Mouse (Mus musculus): ENCODE data around the gene Cmklr1. TPM values are rescaled to one million over a fixed set of nuclear protein-coding genes. Genes with fewer than 3 reads are reported as not detected.

Cmklr1 gene
- 1.7 and 1.8 TPM in 2 replicates for polyA plus RNA-seq (2014; fragmentation: Nextera tagmentation; extraction: Ambion mirVana)

- Histone ChIP-seq H3K9ac (ENCODE audit: low read depth, low read length) (peak within 1 kb of the TSS; percentile 53; the same call in 1 of the 2 replicates), H3K4me1 (ENCODE audit: control insufficient read depth, insufficient read depth, low read length) (peaks cover 17% of the 10 kb centered on the region), H3K27me3 (ENCODE audit: control insufficient read depth, insufficient read depth, low read length) (peaks cover 29% of the 10 kb centered on the region), H3K9me3 (replicated peaks; ENCODE audit: control insufficient read depth, low read length) (no peaks in the 10 kb centered on the region), H3K36me3 (ENCODE audit: control insufficient read depth, insufficient read depth, low read length) (no peaks in the 10 kb centered on the region), H3K27ac (ENCODE audit: low read depth, low read length) (no peak within 1 kb of the TSS; the same call in 1 of the 2 replicates), H3K4me3 (ENCODE audit: low read depth, low read length) (peak within 1 kb of the TSS; percentile 36), H3K4me2 (peak within 1 kb of the TSS; percentile 67)
- ATAC-seq (replicated peaks; ENCODE audit: insufficient number of reproducible peaks, low FRiP score, low TSS enrichment): no peak
- WGBS (ENCODE audit: insufficient replicate concordance): 8% methylated on average over 28 of the region's 30 CpGs
Observed at GRCm38 (mm10) chr5:113650035-113650865, at the start of gene Cmklr1. Cmklr1 (minus strand) TSS chr5:113650426.

DNA sequence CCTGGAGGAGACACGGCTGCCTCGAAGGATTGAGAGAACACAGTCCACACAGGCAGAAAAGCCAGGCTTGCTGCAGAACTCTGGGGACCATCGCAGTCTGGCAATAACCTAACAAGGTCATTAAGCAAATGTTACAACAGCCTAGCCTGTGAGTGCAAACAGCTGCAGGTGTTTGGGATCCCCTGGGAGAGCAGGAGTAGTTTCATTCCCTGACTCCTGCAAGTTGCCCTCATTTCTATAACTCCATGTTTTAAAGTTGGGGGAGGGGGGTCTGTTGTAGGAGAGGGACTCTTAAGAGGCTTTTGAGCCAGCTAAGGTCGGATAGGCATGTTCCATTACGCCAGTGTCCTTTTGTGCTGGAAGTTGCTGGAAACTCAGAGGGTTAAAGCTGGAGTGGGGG, 44.2 kb upstream of the Cmklr1 start:
- no peaks in the 10 kb centered on the region for H3K9me3 ChIP-seq (replicated peaks; ENCODE audit: control insufficient read depth, low read length)
- H3K27me3 ChIP-seq (ENCODE audit: control insufficient read depth, insufficient read depth, low read length): peaks cover 5% of the 10 kb centered on the region
- no peak overlapping the region for H3K9ac ChIP-seq (ENCODE audit: low read depth, low read length)
- no peak overlapping the region for H3K4me3 ChIP-seq (ENCODE audit: low read depth, low read length)
- WGBS (ENCODE audit: insufficient replicate concordance): 50% methylated on average over 5 of the region's 5 CpGs
- H3K36me3 ChIP-seq (ENCODE audit: control insufficient read depth, insufficient read depth, low read length): no peaks in the 10 kb centered on the region
- H3K27ac ChIP-seq (ENCODE audit: low read depth, low read length): no peak overlapping the region
- no peak for ATAC-seq (replicated peaks; ENCODE audit: insufficient number of reproducible peaks, low FRiP score, low TSS enrichment)
- 0 out of 2 replicates have a peak, but pooled peaks cover 2% of the 10 kb centered on the region for H3K4me1 ChIP-seq (ENCODE audit: control insufficient read depth, insufficient read depth, low read length)
- no peak overlapping the region for H3K4me2 ChIP-seq

DNA sequence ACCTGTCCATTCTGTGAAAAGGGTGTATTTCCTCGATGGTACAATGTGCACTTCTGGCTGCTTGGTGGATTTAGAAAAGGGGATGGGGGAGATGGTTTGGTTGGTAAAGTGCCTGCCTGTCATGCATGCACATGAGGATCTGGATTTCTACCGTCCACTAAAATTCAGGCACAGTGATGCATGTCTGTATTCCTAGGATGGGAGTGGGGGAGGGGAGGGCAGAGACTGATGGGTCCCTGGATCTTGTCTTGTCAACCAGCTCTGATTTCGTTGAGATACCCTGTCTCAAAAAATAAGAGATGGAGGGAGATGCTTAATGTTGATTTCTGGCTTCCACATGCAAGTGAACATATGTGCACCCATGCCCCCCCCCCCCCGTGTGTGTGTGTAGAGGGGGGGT, 43.8 kb upstream of the Cmklr1 start:
- Histone ChIP-seq H3K9me3 (replicated peaks; ENCODE audit: control insufficient read depth, low read length) (no peaks in the 10 kb centered on the region), H3K4me2 (no peak overlapping the region), H3K27ac (ENCODE audit: low read depth, low read length) (no peak overlapping the region), H3K27me3 (ENCODE audit: control insufficient read depth, insufficient read depth, low read length) (peaks cover 5% of the 10 kb centered on the region), H3K36me3 (ENCODE audit: control insufficient read depth, insufficient read depth, low read length) (no peaks in the 10 kb centered on the region), H3K4me1 (ENCODE audit: control insufficient read depth, insufficient read depth, low read length) (0 out of 2 replicates have a peak, but pooled peaks cover 2% of the 10 kb centered on the region), H3K4me3 (ENCODE audit: low read depth, low read length) (no peak overlapping the region), H3K9ac (ENCODE audit: low read depth, low read length) (no peak overlapping the region)
- WGBS (ENCODE audit: insufficient replicate concordance): 48% methylated on average over 4 of the region's 4 CpGs
- no peak for ATAC-seq (replicated peaks; ENCODE audit: insufficient number of reproducible peaks, low FRiP score, low TSS enrichment)

DNA sequence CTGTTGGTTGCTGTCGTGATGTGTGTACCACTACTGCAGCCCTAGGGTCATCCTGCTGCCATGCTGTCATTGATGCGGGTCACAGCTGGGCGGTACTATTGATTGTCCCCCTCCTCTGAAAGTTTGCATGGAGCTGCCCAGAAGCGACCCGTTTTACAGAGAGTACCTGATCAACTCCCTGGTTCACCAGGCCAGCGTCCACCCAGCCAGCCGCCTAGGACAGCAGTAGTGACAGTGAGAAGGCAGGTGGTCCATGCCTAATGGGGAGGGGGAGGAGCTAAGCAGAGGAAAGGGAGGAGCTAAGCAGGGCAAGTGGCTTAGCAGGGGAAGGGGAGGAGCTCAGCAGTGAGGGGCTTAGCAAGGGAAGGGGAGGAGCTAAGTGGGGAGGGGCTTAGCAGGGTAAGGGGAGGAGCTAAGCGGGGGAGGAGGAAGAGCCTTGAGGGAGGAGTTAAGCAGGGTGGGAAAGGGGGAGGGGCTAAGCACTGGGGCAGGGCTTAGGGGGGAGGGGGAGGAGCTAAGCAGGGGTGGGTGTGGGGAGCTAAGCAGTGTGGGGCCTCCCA, 43.0 kb upstream of the Cmklr1 start:
- Histone ChIP-seq H3K27me3 (ENCODE audit: control insufficient read depth, insufficient read depth, low read length) (peaks cover 5% of the 10 kb centered on the region), H3K9me3 (replicated peaks; ENCODE audit: control insufficient read depth, low read length) (no peaks in the 10 kb centered on the region), H3K4me1 (ENCODE audit: control insufficient read depth, insufficient read depth, low read length) (0 out of 2 replicates have a peak, but pooled peaks cover 2% of the 10 kb centered on the region), H3K4me2 (no peak overlapping the region), H3K4me3 (ENCODE audit: low read depth, low read length) (no peak overlapping the region), H3K36me3 (ENCODE audit: control insufficient read depth, insufficient read depth, low read length) (no peaks in the 10 kb centered on the region), H3K27ac (ENCODE audit: low read depth, low read length) (no peak overlapping the region), H3K9ac (ENCODE audit: low read depth, low read length) (no peak overlapping the region)
- ATAC-seq (replicated peaks; ENCODE audit: insufficient number of reproducible peaks, low FRiP score, low TSS enrichment): no peak
- WGBS (ENCODE audit: insufficient replicate concordance): 75% methylated on average over 8 of the region's 8 CpGs

- H3K36me3 ChIP-seq (ENCODE audit: control insufficient read depth, insufficient read depth, low read length): no peaks in the 10 kb centered on the region
- H3K4me2 ChIP-seq: no peak overlapping the region
- no peak overlapping the region for H3K27ac ChIP-seq (ENCODE audit: low read depth, low read length)
- H3K4me3 ChIP-seq (ENCODE audit: low read depth, low read length): no peak overlapping the region
- 0 out of 2 replicates have a peak, but pooled peaks cover 2% of the 10 kb centered on the region for H3K4me1 ChIP-seq (ENCODE audit: control insufficient read depth, insufficient read depth, low read length)
- no peaks in the 10 kb centered on the region for H3K9me3 ChIP-seq (replicated peaks; ENCODE audit: control insufficient read depth, low read length)
- 87% methylated on average over 2 of the region's 2 CpGs for WGBS (ENCODE audit: insufficient replicate concordance)
- peaks cover 5% of the 10 kb centered on the region; the same call in 1 of the 2 replicates for H3K27me3 ChIP-seq (ENCODE audit: control insufficient read depth, insufficient read depth, low read length)
- no peak for ATAC-seq (replicated peaks; ENCODE audit: insufficient number of reproducible peaks, low FRiP score, low TSS enrichment)
- no peak overlapping the region for H3K9ac ChIP-seq (ENCODE audit: low read depth, low read length)
Observed at GRCm38 (mm10) chr5:113690866-113691265, 40.6 kb upstream of the Cmklr1 start.

GRCm38 (mm10) chr5:113690069-113690548, 39.9 kb upstream of the Cmklr1 start:
- Histone ChIP-seq H3K4me1 (ENCODE audit: control insufficient read depth, insufficient read depth, low read length) (0 out of 2 replicates have a peak, but pooled peaks cover 2% of the 10 kb centered on the region), H3K27ac (ENCODE audit: low read depth, low read length) (no peak overlapping the region), H3K4me2 (no peak overlapping the region), H3K36me3 (ENCODE audit: control insufficient read depth, insufficient read depth, low read length) (no peaks in the 10 kb centered on the region), H3K9me3 (replicated peaks; ENCODE audit: control insufficient read depth, low read length) (no peaks in the 10 kb centered on the region), H3K4me3 (ENCODE audit: low read depth, low read length) (no peak overlapping the region), H3K9ac (ENCODE audit: low read depth, low read length) (no peak overlapping the region), H3K27me3 (ENCODE audit: control insufficient read depth, insufficient read depth, low read length) (peaks cover 2% of the 10 kb centered on the region; the same call in 1 of the 2 replicates)
- WGBS (ENCODE audit: insufficient replicate concordance): 77% methylated on average over 15 of the region's 15 CpGs
- no peak for ATAC-seq (replicated peaks; ENCODE audit: insufficient number of reproducible peaks, low FRiP score, low TSS enrichment)

DNA sequence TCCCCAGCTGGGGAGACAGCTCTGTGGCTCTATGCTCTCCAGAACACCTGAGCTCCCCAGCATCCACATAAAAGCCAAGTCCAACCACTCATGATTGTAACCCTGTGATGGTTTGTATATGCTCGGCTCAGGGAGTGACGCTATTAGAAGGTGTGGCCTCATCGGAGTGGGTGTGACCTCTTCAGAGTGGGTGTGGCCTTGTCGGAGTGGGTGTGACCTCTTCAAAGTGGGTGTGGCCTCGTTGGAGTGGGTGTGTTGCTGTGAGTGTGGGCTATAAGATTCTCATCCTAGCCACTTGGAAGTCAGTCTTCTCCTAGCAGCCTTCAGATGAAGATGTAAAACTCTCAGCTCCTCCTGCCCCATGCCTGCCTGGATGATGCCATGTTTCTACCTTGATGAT, 37.3 kb upstream of the Cmklr1 start:
- Histone ChIP-seq H3K4me3 (ENCODE audit: low read depth, low read length) (no peak overlapping the region), H3K27me3 (ENCODE audit: control insufficient read depth, insufficient read depth, low read length) (no peaks in the 10 kb centered on the region), H3K9ac (ENCODE audit: low read depth, low read length) (no peak overlapping the region), H3K4me2 (no peak overlapping the region), H3K27ac (ENCODE audit: low read depth, low read length) (no peak overlapping the region), H3K4me1 (ENCODE audit: control insufficient read depth, insufficient read depth, low read length) (no peaks in the 10 kb centered on the region), H3K36me3 (ENCODE audit: control insufficient read depth, insufficient read depth, low read length) (no peaks in the 10 kb centered on the region), H3K9me3 (replicated peaks; ENCODE audit: control insufficient read depth, low read length) (no peaks in the 10 kb centered on the region)
- no peak for ATAC-seq (replicated peaks; ENCODE audit: insufficient number of reproducible peaks, low FRiP score, low TSS enrichment)
- WGBS (ENCODE audit: insufficient replicate concordance): 80% methylated on average over 5 of the region's 5 CpGs

DNA sequence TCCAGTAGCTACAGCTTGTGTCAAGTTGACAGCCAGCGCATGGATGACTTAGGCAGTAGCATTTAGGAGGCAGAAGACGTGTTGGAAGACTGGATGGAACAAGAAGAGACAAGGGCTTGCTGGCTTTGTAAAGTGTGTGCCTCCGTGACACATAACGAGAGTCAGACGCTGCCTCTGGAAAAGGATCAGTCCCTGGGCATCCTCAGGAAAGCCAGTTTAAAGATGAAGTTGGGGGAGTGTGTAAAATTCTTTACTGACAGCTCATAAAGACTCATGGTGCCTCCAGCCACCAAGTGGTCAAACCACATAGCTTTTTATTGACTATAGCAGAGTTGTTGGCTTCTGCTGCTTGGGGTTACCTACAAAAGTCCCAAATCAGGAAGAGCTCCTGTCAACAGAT, 35.2 kb upstream of the Cmklr1 start:
- H3K4me3 ChIP-seq (ENCODE audit: low read depth, low read length): no peak overlapping the region
- H3K36me3 ChIP-seq (ENCODE audit: control insufficient read depth, insufficient read depth, low read length): no peaks in the 10 kb centered on the region
- no peaks in the 10 kb centered on the region for H3K27me3 ChIP-seq (ENCODE audit: control insufficient read depth, insufficient read depth, low read length)
- H3K4me1 ChIP-seq (ENCODE audit: control insufficient read depth, insufficient read depth, low read length): no peaks in the 10 kb centered on the region
- no peak overlapping the region for H3K9ac ChIP-seq (ENCODE audit: low read depth, low read length)
- no peak overlapping the region for H3K4me2 ChIP-seq
- 65% methylated on average over 5 of the region's 5 CpGs for WGBS (ENCODE audit: insufficient replicate concordance)
- no peak for ATAC-seq (replicated peaks; ENCODE audit: insufficient number of reproducible peaks, low FRiP score, low TSS enrichment)
- no peak overlapping the region for H3K27ac ChIP-seq (ENCODE audit: low read depth, low read length)
- H3K9me3 ChIP-seq (replicated peaks; ENCODE audit: control insufficient read depth, low read length): no peaks in the 10 kb centered on the region
